Mouse (Mus musculus) kidney, embryonic 14.5 days (tissue): ENCODE measurements at regions not wholly inside any gene's neighbourhood (a gene's known extent, or its start where the extent isn't known, plus 50 kb on each side); places are given as distances from the start of the nearest gene placed in this dataset.

ENCODE experiments used
- ATAC-seq: fragments of 200-750 bp; cut with Nextera tagmentation; 2 replicates; pipeline ENCODE4 v1.8.0; 2017; ENCODE audit warnings: moderate number of reproducible peaks, mild to moderate bottlenecking, moderate TSS enrichment, moderate library complexity; ENCODE audit not compliant: low FRiP score, low TSS enrichment
- H3K27ac ChIP-seq: fragments of 300-500 bp; sonication (generic); 2 replicates; pipeline ENCODE4 v1.5.1; 2014; ENCODE audit warnings: low read depth, mild to moderate bottlenecking, low read length, moderate library complexity, mixed read lengths
- H3K27me3 ChIP-seq: fragments of 300-500 bp; sonication (generic); 2 replicates; pipeline ENCODE4 v1.6.1; 2014; ENCODE audit warnings: mild to moderate bottlenecking, low read length; ENCODE audit not compliant: control insufficient read depth, insufficient read depth
- H3K36me3 ChIP-seq: fragments of 300-500 bp; sonication (generic); 2 replicates; pipeline ENCODE4 v1.6.1; 2014; ENCODE audit warnings: low read length, mixed read lengths; ENCODE audit not compliant: control insufficient read depth, insufficient read depth
- H3K4me1 ChIP-seq: fragments of 300-500 bp; sonication (generic); 2 replicates; pipeline ENCODE4 v1.6.1; 2014; ENCODE audit warnings: low read length, mixed read lengths; ENCODE audit not compliant: control insufficient read depth, insufficient read depth
- H3K4me2 ChIP-seq: fragments of 300-500 bp; sonication (generic); replicated peaks from 2 replicates; pipeline ENCODE4 v1.6.1; 2014; ENCODE audit warnings: low read depth, mild to moderate bottlenecking, low read length
- H3K4me3 ChIP-seq: fragments of 300-500 bp; sonication (generic); 2 replicates; pipeline ENCODE4 v1.5.1; 2014; ENCODE audit warnings: mild to moderate bottlenecking, low read length
- H3K9ac ChIP-seq: fragments of 300-500 bp; sonication (generic); 2 replicates; pipeline ENCODE4 v1.6.1; 2014; ENCODE audit warnings: low read depth, mild to moderate bottlenecking, low read length, moderate library complexity
- H3K9me3 ChIP-seq: fragments of 300-500 bp; sonication (generic); 2 replicates; pipeline ENCODE4 v1.6.1; 2016; ENCODE audit warnings: low read length; ENCODE audit not compliant: control insufficient read depth
- WGBS: fragments of 180-500 bp; shearing (Covaris S2); extraction: QIAGEN DNeasy Blood & Tissue Kit; methylation state at CpG from one replicate; pipeline ENCODE4 v1.1.7; 2014; 5-methylcytosine and 5-hydroxymethylcytosine counted together

DNA sequence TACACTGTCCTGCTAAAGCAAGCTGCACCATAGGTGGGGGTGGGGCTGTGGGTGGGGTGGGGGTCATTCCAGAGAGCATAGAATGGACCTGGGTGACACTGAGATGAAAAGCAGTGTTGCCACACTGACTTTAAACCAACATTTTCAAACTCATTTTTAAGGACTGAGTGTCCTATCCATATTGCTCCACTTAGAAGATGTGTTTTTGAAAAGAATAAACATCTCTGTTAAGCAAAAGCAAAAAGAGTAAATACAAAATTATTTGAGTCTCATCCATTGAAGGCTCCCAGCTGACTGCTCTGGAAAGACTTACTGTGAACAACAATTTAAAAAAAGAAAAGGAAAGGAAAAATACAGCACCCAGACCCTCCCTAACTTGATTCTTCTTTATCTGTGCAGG, 202.3 kb upstream of the Usp24 start:
- Histone ChIP-seq H3K27me3 (no peaks in the 10 kb centered on the region), H3K9ac (no peak overlapping the region), H3K36me3 (no peaks in the 10 kb centered on the region), H3K4me1 (no peaks in the 10 kb centered on the region), H3K27ac (no peak overlapping the region), H3K4me2 (no peak overlapping the region), H3K9me3 (no peaks in the 10 kb centered on the region), H3K4me3 (no peak overlapping the region)
- no peak for ATAC-seq

GRCm38 (mm10) chr4:106116611-106117010, 199.4 kb upstream of the Usp24 start:
- no peaks in the 10 kb centered on the region for H3K36me3 ChIP-seq
- WGBS = 88% methylated on average over 7 of the region's 7 CpGs
- no peak overlapping the region for H3K9ac ChIP-seq
- no peak overlapping the region for H3K4me3 ChIP-seq
- H3K4me2 ChIP-seq = no peak overlapping the region
- H3K27me3 ChIP-seq = no peaks in the 10 kb centered on the region
- no peaks in the 10 kb centered on the region for H3K4me1 ChIP-seq
- H3K9me3 ChIP-seq = no peaks in the 10 kb centered on the region
- H3K27ac ChIP-seq = no peak overlapping the region
- ATAC-seq = no peak

DNA sequence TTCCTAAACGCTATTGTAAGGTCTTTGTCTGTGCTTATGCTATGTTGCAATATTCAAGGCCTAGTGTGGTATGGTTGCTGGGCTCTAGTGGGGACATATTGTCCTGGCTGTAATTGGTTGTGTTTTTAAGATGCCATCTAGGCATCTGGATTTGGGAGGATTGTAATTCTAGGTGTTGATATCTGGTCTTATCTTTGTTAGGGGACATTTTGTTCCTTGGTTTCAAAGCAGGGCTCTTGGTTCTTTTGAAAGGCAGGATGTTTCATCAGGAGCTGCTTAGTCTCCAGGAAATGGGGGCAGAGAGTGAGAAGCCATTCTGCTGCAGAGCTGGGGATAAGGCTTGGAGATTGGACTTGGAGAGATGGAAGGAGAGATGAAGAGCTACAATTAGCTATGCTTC, 194.7 kb upstream of the Usp24 start:
- H3K9me3 ChIP-seq = no peaks in the 10 kb centered on the region
- H3K9ac ChIP-seq = no peak overlapping the region
- H3K36me3 ChIP-seq = no peaks in the 10 kb centered on the region
- no peaks in the 10 kb centered on the region for H3K27me3 ChIP-seq
- H3K27ac ChIP-seq = no peak overlapping the region
- no peaks in the 10 kb centered on the region for H3K4me1 ChIP-seq
- ATAC-seq = no peak
- H3K4me2 ChIP-seq = no peak overlapping the region
- 93% methylated on average over 1 of the region's 1 CpGs for whole genome bisulfite sequencing
- H3K4me3 ChIP-seq = no peak overlapping the region

GRCm38 (mm10) chr4:106123038-106123654, 192.9 kb upstream of the Usp24 start:
- no peaks in the 10 kb centered on the region for H3K36me3 ChIP-seq
- WGBS = 81% methylated on average over 8 of the region's 8 CpGs
- no peaks in the 10 kb centered on the region for H3K27me3 ChIP-seq
- no peak overlapping the region for H3K4me2 ChIP-seq
- no peak overlapping the region for H3K4me3 ChIP-seq
- no peaks in the 10 kb centered on the region for H3K9me3 ChIP-seq
- no peak overlapping the region for H3K9ac ChIP-seq
- H3K27ac ChIP-seq = no peak overlapping the region
- no peaks in the 10 kb centered on the region for H3K4me1 ChIP-seq
- no peak for ATAC-seq

- Histone ChIP-seq H3K4me3 (no peak overlapping the region), H3K36me3 (no peaks in the 10 kb centered on the region), H3K27ac (no peak overlapping the region), H3K4me1 (no peaks in the 10 kb centered on the region), H3K9me3 (no peaks in the 10 kb centered on the region), H3K4me2 (no peak overlapping the region), H3K9ac (no peak overlapping the region), H3K27me3 (no peaks in the 10 kb centered on the region)
- no peak for ATAC-seq
- WGBS = 71% methylated on average over 5 of the region's 5 CpGs
These were observed 188.8 kb upstream of the Usp24 start for GRCm38 (mm10) chr4:106127199-106127598.

DNA sequence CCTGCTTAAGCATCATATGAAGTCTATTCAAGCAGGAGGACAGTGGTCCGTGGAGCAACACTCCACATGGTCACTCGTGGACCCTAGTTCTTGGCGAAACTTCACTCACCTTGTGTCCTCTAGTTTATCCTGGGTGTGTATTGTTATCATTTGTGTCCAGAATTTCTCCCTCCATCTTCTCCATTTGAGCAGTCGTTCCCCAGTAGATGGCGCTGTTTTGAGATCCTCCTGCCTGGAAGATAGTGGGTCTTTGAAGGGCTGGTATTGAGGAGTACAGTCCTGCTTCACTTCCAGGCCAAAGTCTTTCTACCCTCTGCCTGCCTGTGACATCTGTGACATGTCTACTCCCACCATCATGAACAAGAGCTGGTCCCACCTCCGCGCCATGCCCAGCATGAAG, 188.4 kb upstream of the Usp24 start:
- H3K4me1 ChIP-seq = no peaks in the 10 kb centered on the region
- 60% methylated on average over 7 of the region's 7 CpGs for WGBS

DNA sequence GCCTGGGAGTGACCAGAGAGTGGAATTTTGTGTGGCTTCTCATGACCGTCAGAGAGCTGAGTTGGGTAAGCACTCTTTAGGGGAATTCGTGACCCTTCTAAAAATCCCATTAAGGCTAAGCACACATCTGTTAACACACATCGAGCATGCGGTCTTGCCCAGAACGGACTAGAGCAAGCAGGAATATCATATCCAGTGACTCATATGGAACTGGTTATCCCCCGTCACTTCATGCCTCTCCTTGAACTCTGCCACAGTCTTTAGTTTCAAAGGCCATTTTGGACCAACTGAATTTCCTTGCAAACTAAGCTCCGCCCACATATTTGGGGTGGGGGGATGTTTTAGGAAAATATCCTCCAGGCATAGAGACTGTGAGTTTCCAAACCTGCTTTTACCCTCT, 186.7 kb upstream of the Usp24 start:
- Histone ChIP-seq H3K4me2 (no peak overlapping the region), H3K9ac (no peak overlapping the region), H3K9me3 (no peaks in the 10 kb centered on the region), H3K27ac (no peak overlapping the region), H3K4me1 (peaks cover 4% of the 10 kb centered on the region; the same call in 1 of the 2 replicates), H3K4me3 (no peak overlapping the region), H3K36me3 (no peaks in the 10 kb centered on the region), H3K27me3 (no peaks in the 10 kb centered on the region)
- ATAC-seq = no peak
- WGBS = 70% methylated on average over 7 of the region's 7 CpGs

More for the DNA sequence above, 188.4 kb upstream of the Usp24 start:
- Histone ChIP-seq H3K4me3 (no peak overlapping the region), H3K27ac (no peak overlapping the region), H3K4me2 (no peak overlapping the region), H3K36me3 (no peaks in the 10 kb centered on the region), H3K9me3 (no peaks in the 10 kb centered on the region), H3K9ac (no peak overlapping the region), H3K27me3 (no peaks in the 10 kb centered on the region)
- no peak for ATAC-seq

DNA sequence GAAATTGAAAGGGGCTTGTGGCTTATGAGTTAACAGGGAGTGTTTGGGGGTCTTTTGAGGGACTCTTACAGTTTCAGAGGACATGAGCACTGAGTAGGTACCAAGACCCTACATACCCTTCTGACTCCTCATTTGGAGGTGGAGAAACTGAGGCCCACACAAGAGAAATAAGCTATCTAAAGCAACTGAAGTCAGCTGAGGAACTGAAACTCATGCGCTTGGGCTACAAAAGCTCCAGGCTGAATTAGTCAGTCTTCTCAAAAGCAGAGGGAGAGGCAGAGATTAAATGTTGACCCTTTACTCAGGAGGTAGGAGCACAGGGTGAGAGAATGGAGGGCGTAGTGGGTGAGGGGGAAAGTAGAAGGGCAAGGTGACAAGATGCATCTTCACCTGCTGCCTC, 186.2 kb upstream of the Usp24 start:
- Histone ChIP-seq H3K36me3 (no peaks in the 10 kb centered on the region), H3K27me3 (no peaks in the 10 kb centered on the region), H3K4me3 (no peak overlapping the region), H3K4me2 (no peak overlapping the region), H3K9me3 (no peaks in the 10 kb centered on the region), H3K9ac (no peak overlapping the region), H3K27ac (no peak overlapping the region), H3K4me1 (peaks cover 4% of the 10 kb centered on the region; the same call in 1 of the 2 replicates)
- WGBS = 84% methylated on average over 2 of the region's 2 CpGs
- no peak for ATAC-seq

DNA sequence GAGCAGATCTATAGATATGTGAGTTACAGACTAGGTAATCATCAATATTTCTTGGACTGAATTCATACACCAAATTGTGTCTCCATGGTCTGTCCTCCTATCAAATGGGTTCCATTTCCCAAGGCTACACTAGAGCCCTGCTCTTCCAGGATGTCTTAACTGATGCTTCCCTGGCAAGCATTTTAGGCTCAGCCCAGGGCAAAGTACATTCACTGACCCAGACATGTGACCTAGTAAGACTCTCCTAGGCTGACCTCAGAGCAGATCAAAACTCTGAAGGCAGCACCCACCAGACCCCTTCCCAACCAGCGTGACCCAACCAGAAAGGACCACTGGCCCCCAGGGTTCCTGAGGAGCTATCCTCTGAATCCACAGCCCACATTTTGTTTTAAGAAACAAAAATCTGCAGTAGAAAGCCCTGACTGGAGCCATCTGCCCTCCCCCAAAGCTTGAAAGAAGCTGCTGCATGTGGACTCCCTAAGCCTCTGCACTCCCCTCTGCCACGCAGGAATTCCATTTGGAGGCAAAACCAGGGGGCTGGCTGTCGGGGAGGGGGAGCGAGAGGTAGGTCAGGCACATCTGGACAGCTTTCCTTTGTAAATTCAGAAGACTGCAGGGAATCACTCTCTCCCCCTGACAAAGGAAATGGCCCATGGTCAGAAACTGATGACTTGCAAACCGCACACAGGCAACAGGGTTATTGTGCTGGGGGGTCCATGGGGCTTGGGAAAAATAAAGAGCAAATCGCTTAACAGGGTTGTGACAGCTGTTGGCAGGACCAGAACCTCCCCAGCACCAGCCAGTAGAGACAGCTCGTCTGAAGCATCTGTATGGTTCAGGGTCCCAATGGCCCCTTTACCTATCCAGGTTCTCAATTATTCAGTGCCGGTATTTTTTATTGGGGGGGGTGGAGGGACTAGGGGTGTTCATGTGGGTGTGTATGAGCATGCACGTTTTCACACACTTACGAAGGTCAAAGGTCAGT, 182.0 kb upstream of the Usp24 start:
- no peak for ATAC-seq
- Histone ChIP-seq H3K4me1 (peaks cover 4% of the 10 kb centered on the region; the same call in 1 of the 2 replicates), H3K36me3 (no peaks in the 10 kb centered on the region), H3K27ac (no peak overlapping the region), H3K9me3 (no peaks in the 10 kb centered on the region), H3K4me3 (no peak overlapping the region), H3K4me2 (no peak overlapping the region), H3K9ac (no peak overlapping the region), H3K27me3 (no peaks in the 10 kb centered on the region)
- WGBS = 57% methylated on average over 10 of the region's 10 CpGs
